Mouse (Mus musculus): ENCODE data around the gene Gm16485. TPM values are rescaled to one million over a fixed set of nuclear protein-coding genes. Genes with fewer than 3 reads are reported as not detected.
A peak's percentile ranks its signal among the peaks of the same experiment; 100 is the strongest.

The Gm16485 gene
- not detected in 2 replicates for polyA plus RNA-seq (2015; fragmentation: Nextera tagmentation; extraction: Ambion mirVana)

- TF ChIP-seq CTCF (IDR thresholded peaks at IDR 0.05): no peak
- no peak for TF ChIP-seq EP300 (IDR thresholded peaks at IDR 0.05)
- WGBS: 54% methylated on average over 2 of the region's 2 CpGs
- no peak for ATAC-seq
- no peak for DNase-seq (ENCODE audit: low spot score)
- Histone ChIP-seq H3K27me3 (replicated peaks; ENCODE audit: insufficient read depth, low read length) (no peaks in the 10 kb centered on the region), H3K27ac (ENCODE audit: low read length) (no peak within 1 kb of the TSS), H3K9me3 (ENCODE audit: low read length) (no peaks in the 10 kb centered on the region), H3K9ac (replicated peaks; ENCODE audit: low read depth) (no peak within 1 kb of the TSS), H3K4me3 (ENCODE audit: low read depth, low read length) (no peak within 1 kb of the TSS), H3K4me1 (ENCODE audit: insufficient read depth, low read depth, low read length) (no peaks in the 10 kb centered on the region), H3K36me3 (ENCODE audit: insufficient read depth, low read length) (no peaks in the 10 kb centered on the region), H3K4me2 (replicated peaks; ENCODE audit: low read depth, low read length) (no peak within 1 kb of the TSS)
Observed at GRCm38 (mm10) chr9:8971491-8971890, at the start of gene Gm16485. Gene Gm16485 (plus strand): TSS chr9:8971791.

- Histone ChIP-seq H3K4me1 (ENCODE audit: insufficient read depth, low read depth, low read length) (no peaks in the 10 kb centered on the region), H3K27me3 (replicated peaks; ENCODE audit: insufficient read depth, low read length) (no peaks in the 10 kb centered on the region), H3K9ac (replicated peaks; ENCODE audit: low read depth) (no peak overlapping the region), H3K9me3 (ENCODE audit: low read length) (no peaks in the 10 kb centered on the region), H3K4me3 (ENCODE audit: low read depth, low read length) (no peak overlapping the region), H3K36me3 (ENCODE audit: insufficient read depth, low read length) (no peaks in the 10 kb centered on the region), H3K27ac (ENCODE audit: low read length) (no peak overlapping the region), H3K4me2 (replicated peaks; ENCODE audit: low read depth, low read length) (no peak overlapping the region)
- DNase-seq (ENCODE audit: low spot score) (no peak), ATAC-seq (no peak)
- no peak for TF ChIP-seq EP300 (IDR thresholded peaks at IDR 0.05)
- no peak for TF ChIP-seq CTCF (IDR thresholded peaks at IDR 0.05)
- WGBS: 83% methylated on average over 2 of the region's 2 CpGs
Observed at GRCm38 (mm10) chr9:8927561-8927960, 44.0 kb upstream of the Gm16485 start.

DNA sequence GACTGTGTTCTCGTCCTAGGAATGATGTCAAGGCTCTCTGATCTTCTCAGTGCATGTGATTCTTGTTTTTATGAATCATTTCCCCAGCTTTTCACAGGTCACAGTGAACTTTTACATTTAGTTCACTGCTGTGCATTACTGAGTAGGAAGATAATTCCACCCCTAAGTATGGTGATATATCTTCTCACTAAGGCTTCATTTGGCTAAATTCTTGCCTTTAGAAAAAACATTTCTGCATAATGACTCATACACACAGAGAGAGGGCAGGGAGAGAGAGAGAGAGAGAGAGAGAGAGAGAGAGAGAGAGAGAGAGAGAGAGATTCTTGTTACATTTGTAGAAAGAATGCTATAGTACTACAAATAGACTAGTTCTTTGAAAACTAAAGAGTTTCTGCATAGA lies 33.8 kb upstream of the Gm16485 start:
- Histone ChIP-seq H3K4me3 (ENCODE audit: low read depth, low read length) (no peak overlapping the region), H3K9me3 (ENCODE audit: low read length) (no peaks in the 10 kb centered on the region), H3K27ac (ENCODE audit: low read length) (no peak overlapping the region), H3K36me3 (ENCODE audit: insufficient read depth, low read length) (no peaks in the 10 kb centered on the region), H3K4me2 (replicated peaks; ENCODE audit: low read depth, low read length) (no peak overlapping the region), H3K27me3 (replicated peaks; ENCODE audit: insufficient read depth, low read length) (no peaks in the 10 kb centered on the region), H3K4me1 (ENCODE audit: insufficient read depth, low read depth, low read length) (no peaks in the 10 kb centered on the region), H3K9ac (replicated peaks; ENCODE audit: low read depth) (no peak overlapping the region)
- ATAC-seq (no peak), DNase-seq (ENCODE audit: low spot score) (no peak)
- no peak for TF ChIP-seq CTCF (IDR thresholded peaks at IDR 0.05)
- TF ChIP-seq EP300 (IDR thresholded peaks at IDR 0.05): no peak
- WGBS: 28% methylated on average over 1 of the region's 1 CpGs

- no peak for ATAC-seq
- Histone ChIP-seq H3K9ac (replicated peaks; ENCODE audit: low read depth) (no peak overlapping the region), H3K4me1 (ENCODE audit: insufficient read depth, low read depth, low read length) (no peaks in the 10 kb centered on the region), H3K9me3 (ENCODE audit: low read length) (no peaks in the 10 kb centered on the region), H3K27me3 (replicated peaks; ENCODE audit: insufficient read depth, low read length) (no peaks in the 10 kb centered on the region), H3K36me3 (ENCODE audit: insufficient read depth, low read length) (no peaks in the 10 kb centered on the region), H3K4me3 (ENCODE audit: low read depth, low read length) (no peak overlapping the region), H3K4me2 (replicated peaks; ENCODE audit: low read depth, low read length) (no peak overlapping the region), H3K27ac (ENCODE audit: low read length) (no peak overlapping the region)
- no peak for TF ChIP-seq EP300 (IDR thresholded peaks at IDR 0.05)
- no peak for TF ChIP-seq CTCF (IDR thresholded peaks at IDR 0.05)
- no peak for DNase-seq (ENCODE audit: low spot score)
Observed at GRCm38 (mm10) chr9:8953306-8953705, 18.3 kb upstream of the Gm16485 start.

GRCm38 (mm10) chr9:8964512-8965133 lies 7.0 kb upstream of the Gm16485 start:
- Histone ChIP-seq H3K36me3 (ENCODE audit: insufficient read depth, low read length) (no peaks in the 10 kb centered on the region), H3K4me2 (replicated peaks; ENCODE audit: low read depth, low read length) (no peak overlapping the region), H3K9ac (replicated peaks; ENCODE audit: low read depth) (no peak overlapping the region), H3K27me3 (replicated peaks; ENCODE audit: insufficient read depth, low read length) (no peaks in the 10 kb centered on the region), H3K4me3 (ENCODE audit: low read depth, low read length) (no peak overlapping the region), H3K27ac (ENCODE audit: low read length) (no peak overlapping the region), H3K4me1 (ENCODE audit: insufficient read depth, low read depth, low read length) (no peaks in the 10 kb centered on the region), H3K9me3 (ENCODE audit: low read length) (no peaks in the 10 kb centered on the region)
- peak; percentile 16 for DNase-seq (ENCODE audit: low spot score)
- peak; percentile 73 for TF ChIP-seq CTCF (IDR thresholded peaks at IDR 0.05)
- TF ChIP-seq EP300 (IDR thresholded peaks at IDR 0.05): no peak
- ATAC-seq: no peak; the same call in 1 of the 2 replicates
- 55% methylated on average over 8 of the region's 8 CpGs for WGBS

- 33% methylated on average over 7 of the region's 7 CpGs for WGBS
- H3K27me3 ChIP-seq (replicated peaks; ENCODE audit: insufficient read depth, low read length): no peaks in the 10 kb centered on the region
- ATAC-seq (peak; percentile 33), DNase-seq (ENCODE audit: low spot score) (peak; percentile 46)
- no peaks in the 10 kb centered on the region for H3K4me1 ChIP-seq (ENCODE audit: insufficient read depth, low read depth, low read length)
- no peak for TF ChIP-seq EP300 (IDR thresholded peaks at IDR 0.05)
- no peak for TF ChIP-seq CTCF (IDR thresholded peaks at IDR 0.05)
- H3K4me2 ChIP-seq (replicated peaks; ENCODE audit: low read depth, low read length): no peak overlapping the region
- no peaks in the 10 kb centered on the region for H3K36me3 ChIP-seq (ENCODE audit: insufficient read depth, low read length)
- no peak overlapping the region for H3K4me3 ChIP-seq (ENCODE audit: low read depth, low read length)
- H3K9ac ChIP-seq (replicated peaks; ENCODE audit: low read depth): no peak overlapping the region
- H3K9me3 ChIP-seq (ENCODE audit: low read length): no peaks in the 10 kb centered on the region
- H3K27ac ChIP-seq (ENCODE audit: low read length): no peak overlapping the region
Observed at GRCm38 (mm10) chr9:8970240-8970639, 1.4 kb upstream of the Gm16485 start.

DNA sequence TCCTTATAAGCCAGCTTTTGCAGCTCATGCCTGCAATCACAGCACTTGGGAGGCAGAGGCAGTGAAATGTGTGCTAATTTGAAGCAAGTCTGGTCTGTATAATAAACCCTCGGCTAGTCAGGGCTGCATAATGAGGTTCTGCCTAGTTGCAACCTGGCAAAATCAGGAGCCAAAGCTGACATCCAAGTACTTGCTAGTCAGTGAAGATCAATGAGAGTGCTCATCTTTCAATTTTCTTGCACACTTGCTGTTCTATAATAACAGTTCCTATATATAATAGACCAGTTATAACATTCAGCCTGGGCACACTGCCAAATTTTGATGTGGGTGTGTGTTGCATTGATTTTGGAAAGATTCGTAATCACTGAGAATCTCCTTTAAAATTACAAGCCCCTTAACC lies 6.2 kb downstream of the Gm16485 start:
- ATAC-seq (no peak), DNase-seq (ENCODE audit: low spot score) (no peak)
- 51% methylated on average over 2 of the region's 2 CpGs for WGBS
- no peak overlapping the region for H3K9ac ChIP-seq (replicated peaks; ENCODE audit: low read depth)
- no peaks in the 10 kb centered on the region for H3K9me3 ChIP-seq (ENCODE audit: low read length)
- no peaks in the 10 kb centered on the region for H3K27me3 ChIP-seq (replicated peaks; ENCODE audit: insufficient read depth, low read length)
- H3K36me3 ChIP-seq (ENCODE audit: insufficient read depth, low read length): no peaks in the 10 kb centered on the region
- no peaks in the 10 kb centered on the region for H3K4me1 ChIP-seq (ENCODE audit: insufficient read depth, low read depth, low read length)
- TF ChIP-seq EP300 (IDR thresholded peaks at IDR 0.05) (no peak), CTCF (IDR thresholded peaks at IDR 0.05) (no peak)
- no peak overlapping the region for H3K4me3 ChIP-seq (ENCODE audit: low read depth, low read length)
- H3K27ac ChIP-seq (ENCODE audit: low read length): no peak overlapping the region
- no peak overlapping the region for H3K4me2 ChIP-seq (replicated peaks; ENCODE audit: low read depth, low read length)

Data from lung, postnatal 0 days (tissue).